Mouse (Mus musculus): ENCODE measurements around the gene Pigz. TPM values are rescaled to one million over a fixed set of nuclear protein-coding genes. Genes with fewer than 3 reads are reported as not detected.

Gene Pigz
- total and polyA plus RNA-seq, 3 experiments: 0.23 to 0.28 TPM; not detected in 1

DNA sequence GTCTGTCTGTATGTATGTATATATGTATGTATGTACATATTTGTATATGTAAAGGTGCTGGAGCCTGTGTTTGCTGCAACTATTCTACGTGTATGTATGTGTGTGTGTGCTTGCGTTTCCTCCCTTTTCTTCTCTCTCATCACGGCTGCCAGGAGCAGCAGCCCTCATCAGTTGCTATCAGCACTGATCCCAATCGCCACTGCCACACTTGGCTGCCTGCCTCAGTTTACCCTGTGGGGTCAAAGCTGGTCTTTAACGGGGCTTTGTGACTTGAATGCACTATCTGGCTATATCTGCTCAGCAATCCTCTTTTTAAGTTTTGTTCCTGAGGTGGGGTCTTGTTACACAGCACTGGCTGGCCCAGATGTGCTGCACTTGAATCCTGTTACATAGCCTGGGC lies 6.2 kb upstream of the Pigz start:
- TF ChIP-seq MYB (IDR thresholded peaks at IDR 0.05; ENCODE audit: low read depth, low read length): no peak
- TF ChIP-seq CHD1 (IDR thresholded peaks at IDR 0.05; ENCODE audit: low read depth, low read length): no peak
- no peak for TF ChIP-seq ZMIZ1 (IDR thresholded peaks at IDR 0.05; ENCODE audit: low read depth, low read length)
- no peak for TF ChIP-seq E2F4 (IDR thresholded peaks at IDR 0.05; ENCODE audit: borderline replicate concordance, low read depth, low read length)
- no peak for TF ChIP-seq ZNF384 (IDR thresholded peaks at IDR 0.05; ENCODE audit: low read depth, low read length)
- no peak for TF ChIP-seq SIN3A (IDR thresholded peaks at IDR 0.05; ENCODE audit: low read length)
- no peak for TF ChIP-seq KAT2A (conservative IDR thresholded peaks at IDR 0.05; ENCODE audit: low read depth, low read length)
- TF ChIP-seq UBTF (IDR thresholded peaks at IDR 0.05; ENCODE audit: borderline replicate concordance, insufficient read depth, low read depth, low read length): no peak
- Histone ChIP-seq H3K36me3 (ENCODE audit: control insufficient read depth in 1 of 2, insufficient read depth in 2 of 2, low read length in 2 of 2) (no peaks in the 10 kb centered on the region), H3K4me1 (ENCODE audit: control insufficient read depth in 1 of 2, insufficient read depth in 2 of 2, low read length in 2 of 2) (peaks cover 0 to 7% of the 10 kb centered on the region in 2 experiments; a peak in 1 of 4 replicates), H3K79me2 (ENCODE audit: control insufficient read depth, insufficient read depth, low read length, poor library complexity) (no peaks in the 10 kb centered on the region), H3K27ac (ENCODE audit: control insufficient read depth, low read depth, low read length) (no peak overlapping the region), H3K27me3 (ENCODE audit: control insufficient read depth in 1 of 2, insufficient read depth in 2 of 2, low read length in 2 of 2) (peaks cover 0 to 3% of the 10 kb centered on the region in 2 experiments; a peak in 1 of 4 replicates), H3K9ac (ENCODE audit: control insufficient read depth, low read depth, low read length, poor library complexity, severe bottlenecking) (no peak overlapping the region), H3K9me3 (replicated peaks; ENCODE audit: insufficient read depth, low read length) (no peaks in the 10 kb centered on the region), H3K4me3 (ENCODE audit: control insufficient read depth in 1 of 2, insufficient read depth in 1 of 2, low read depth in 2 of 2, low read length in 2 of 2) (no peak overlapping the region)
- no peak for DNase-seq (ENCODE audit: low read depth, low spot score)

DNA sequence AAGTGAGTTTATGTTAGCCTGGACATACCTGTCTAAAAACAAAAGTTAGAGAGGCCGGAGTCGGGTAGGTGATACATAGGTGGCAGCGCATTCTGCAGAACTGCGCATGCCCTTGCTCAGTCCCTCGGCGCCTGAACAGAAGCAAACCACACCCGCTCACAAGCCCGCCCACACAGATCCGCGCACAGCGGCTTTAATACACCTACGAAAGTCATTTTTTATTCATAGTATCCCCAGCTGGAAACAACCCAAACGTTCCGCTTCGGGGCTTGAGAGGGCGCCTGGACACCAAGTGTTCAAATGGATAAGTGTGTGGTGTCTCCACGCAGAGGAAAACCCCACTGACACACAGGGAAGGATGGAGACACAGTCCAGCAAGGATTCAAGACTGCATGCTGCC lies 2.3 kb upstream of the Pigz start:
- Histone ChIP-seq H3K27me3 (ENCODE audit: control insufficient read depth in 1 of 2, insufficient read depth in 2 of 2, low read length in 2 of 2) (peaks cover 0 to 1% of the 10 kb centered on the region in 2 experiments; a peak in 1 of 4 replicates), H3K9me3 (replicated peaks; ENCODE audit: insufficient read depth, low read length) (no peaks in the 10 kb centered on the region), H3K4me1 (ENCODE audit: control insufficient read depth in 1 of 2, insufficient read depth in 2 of 2, low read length in 2 of 2) (peaks cover 0 to 6% of the 10 kb centered on the region in 2 experiments; a peak in 1 of 4 replicates), H3K9ac (ENCODE audit: control insufficient read depth, low read depth, low read length, poor library complexity, severe bottlenecking) (no peak overlapping the region), H3K79me2 (ENCODE audit: control insufficient read depth, insufficient read depth, low read length, poor library complexity) (no peaks in the 10 kb centered on the region), H3K4me3 (ENCODE audit: control insufficient read depth in 1 of 2, insufficient read depth in 1 of 2, low read depth in 2 of 2, low read length in 2 of 2) (no peak overlapping the region), H3K36me3 (ENCODE audit: control insufficient read depth in 1 of 2, insufficient read depth in 2 of 2, low read length in 2 of 2) (no peaks in the 10 kb centered on the region), H3K27ac (ENCODE audit: control insufficient read depth, low read depth, low read length) (no peak overlapping the region)
- TF ChIP-seq TBP (IDR thresholded peaks at IDR 0.05; ENCODE audit: low read depth, low read length) (no peak), CHD1 (IDR thresholded peaks at IDR 0.05; ENCODE audit: low read depth, low read length) (no peak), UBTF (IDR thresholded peaks at IDR 0.05; ENCODE audit: borderline replicate concordance, insufficient read depth, low read depth, low read length) (no peak), USF1 (IDR thresholded peaks at IDR 0.05; ENCODE audit: low read depth, low read length) (no peak), MAZ (IDR thresholded peaks at IDR 0.05; ENCODE audit: low read depth, low read length) (no peak), POLR2A (IDR thresholded peaks at IDR 0.05; ENCODE audit: control insufficient read depth in 1 of 2, insufficient read depth in 1 of 2, low read depth in 1 of 2, low read length in 2 of 2, poor library complexity in 1 of 2) (no peak), GABPA (IDR thresholded peaks at IDR 0.05; ENCODE audit: low read depth, low read length) (no peak), JUND (IDR thresholded peaks at IDR 0.05; ENCODE audit: low read depth, low read length) (no peak), RAD21 (IDR thresholded peaks at IDR 0.05; ENCODE audit: low read depth, low read length) (no peak), HCFC1 (IDR thresholded peaks at IDR 0.05; ENCODE audit: low read depth, low read length) (no peak), CHD2 (IDR thresholded peaks at IDR 0.05; ENCODE audit: low read length) (no peak), BHLHE40 (IDR thresholded peaks at IDR 0.05; ENCODE audit: borderline replicate concordance, low read depth, low read length) (no peak), MYC (IDR thresholded peaks at IDR 0.05; ENCODE audit: low read depth, low read length) (no peak)
- no peak for DNase-seq (ENCODE audit: low read depth, low spot score)

Data from MEL (cell line).